Mouse (Mus musculus): Measurements from ENCODE around the gene Rnaseh2a. TPM values are rescaled to one million over a fixed set of nuclear protein-coding genes. Genes with fewer than 3 reads are reported as not detected.

Gene Rnaseh2a
- 104 and 119 TPM in 2 replicates for polyA plus RNA-seq (2016; fragmentation: Nextera tagmentation; extraction: Ambion mirVana)

DNA sequence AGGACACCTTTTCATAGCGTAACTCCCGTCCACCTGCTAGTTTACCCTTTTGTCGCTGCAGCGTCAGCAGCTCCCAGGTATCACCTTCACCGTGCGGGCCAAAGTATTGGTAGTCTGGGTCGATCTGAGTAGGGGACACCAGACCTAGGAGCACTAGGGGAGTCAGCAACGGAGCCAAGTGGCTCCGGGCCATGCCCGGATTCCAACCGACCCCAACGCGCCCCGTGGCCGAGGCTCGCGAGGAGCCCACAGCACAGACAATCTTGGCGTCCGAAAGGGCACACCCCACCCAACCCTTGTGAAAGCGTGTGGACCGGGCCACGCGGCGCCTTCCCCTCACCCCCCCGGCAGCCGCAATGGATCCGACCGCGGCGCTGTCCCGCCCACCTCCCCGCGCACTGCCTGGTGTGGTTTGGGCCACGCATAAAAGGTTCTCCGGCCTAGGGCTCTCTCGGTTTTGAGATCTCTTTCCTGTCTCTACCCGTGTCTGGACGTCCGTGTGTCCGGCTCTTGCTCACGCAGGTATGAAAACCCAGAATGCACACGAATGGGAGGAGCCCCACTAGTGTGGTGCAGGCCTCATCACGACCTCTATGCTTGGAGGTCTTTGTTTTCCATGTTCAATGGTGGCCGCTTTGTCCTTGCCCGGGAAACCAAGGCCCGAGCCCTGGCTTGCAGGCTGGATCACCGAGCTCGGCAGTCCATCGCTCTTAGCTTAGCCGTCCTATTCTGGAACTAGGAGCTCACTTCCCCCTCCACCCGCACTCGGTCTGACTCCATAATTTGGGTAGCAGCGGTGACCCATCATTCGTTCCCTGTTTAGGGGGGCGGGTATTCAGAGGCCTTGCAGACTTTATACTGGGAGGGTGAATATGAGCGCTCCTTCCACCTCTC is at the start of gene Rnaseh2a, which contains the start of the genes Gm49661 and Prdx2:
Gene Rnaseh2a (minus strand): TSS at position 527 of the 894 bp plus-strand sequence.
Gene Gm49661 (minus strand): TSS at position 193 of the 894 bp plus-strand sequence.
Gene Prdx2 (plus strand): TSS at position 347 of the 894 bp plus-strand sequence.
- H3K27ac ChIP-seq: peak within 1 kb of the TSS; percentile 97
- under 1% methylated on average over 56 of the region's 56 CpGs for WGBS
- peaks cover 40% of the 10 kb centered on the region for H3K4me1 ChIP-seq

DNA sequence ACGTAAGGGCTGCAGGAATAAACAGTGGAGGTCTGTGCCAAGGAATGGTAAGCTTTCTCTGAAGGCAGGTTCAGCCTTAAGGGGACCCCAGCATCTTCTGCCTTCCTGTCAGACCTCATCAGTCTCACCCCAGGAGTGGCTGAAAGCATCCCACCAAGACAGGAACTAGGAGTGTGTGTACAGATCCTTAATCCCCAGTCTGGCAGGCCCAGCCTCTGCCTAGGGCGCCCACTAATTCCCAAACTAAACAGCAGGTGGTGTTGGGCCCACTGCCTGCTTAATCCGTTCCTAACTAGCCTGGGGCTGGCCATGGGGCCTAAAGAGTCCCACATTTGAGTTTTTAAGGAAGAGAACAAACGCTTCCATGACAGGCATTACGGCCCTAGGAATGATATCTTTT is 47.6 kb upstream of the Rnaseh2a start:
- Histone ChIP-seq H3K4me1 (peaks cover 6% of the 10 kb centered on the region), H3K9me3 (no peaks in the 10 kb centered on the region), H3K36me3 (peaks cover 53% of the 10 kb centered on the region), H3K27me3 (ENCODE audit: insufficient read depth, poor library complexity, severe bottlenecking) (peaks cover 36% of the 10 kb centered on the region), H3K4me3 (no peak overlapping the region), H3K27ac (no peak overlapping the region)
- WGBS: 55% methylated on average over 5 of the region's 5 CpGs
- DNase-seq (ENCODE audit: low spot score): no peak

More for the DNA sequence above, at the start of gene Rnaseh2a, which contains the start of the genes Gm49661 and Prdx2:
- peak within 1 kb of the TSS; percentile 83 for H3K4me3 ChIP-seq
- no peaks in the 10 kb centered on the region for H3K9me3 ChIP-seq
- no peaks in the 10 kb centered on the region for H3K27me3 ChIP-seq (ENCODE audit: insufficient read depth, poor library complexity, severe bottlenecking)
- peak; percentile 93 for DNase-seq (ENCODE audit: low spot score)
- H3K36me3 ChIP-seq: peaks cover 39% of the 10 kb centered on the region

DNA sequence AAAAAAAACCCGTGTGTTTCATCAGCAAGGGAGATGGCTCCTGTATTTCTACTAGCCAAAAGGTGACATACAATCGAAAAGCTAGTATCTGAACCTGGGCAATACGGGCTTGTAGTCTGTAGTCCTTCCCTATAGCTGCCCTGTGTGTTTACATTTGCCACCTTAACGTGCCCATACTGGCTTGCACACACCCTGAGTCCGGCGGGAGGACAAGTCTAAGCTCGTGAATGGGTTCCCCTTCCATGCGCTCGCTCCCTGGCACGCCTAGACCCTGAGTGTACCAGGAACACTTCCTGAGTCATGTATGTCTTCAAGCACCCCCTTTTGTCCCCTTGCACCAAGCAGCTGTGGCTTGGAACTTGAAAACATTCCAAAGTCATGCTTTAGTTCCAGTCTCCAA is 47.2 kb upstream of the Rnaseh2a start:
- 72% methylated on average over 10 of the region's 10 CpGs for WGBS
- Histone ChIP-seq H3K4me3 (no peak overlapping the region), H3K9me3 (no peaks in the 10 kb centered on the region), H3K27me3 (ENCODE audit: insufficient read depth, poor library complexity, severe bottlenecking) (peaks cover 40% of the 10 kb centered on the region), H3K36me3 (peaks cover 49% of the 10 kb centered on the region), H3K4me1 (peaks cover 6% of the 10 kb centered on the region), H3K27ac (no peak overlapping the region)
- no peak for DNase-seq (ENCODE audit: low spot score)

DNA sequence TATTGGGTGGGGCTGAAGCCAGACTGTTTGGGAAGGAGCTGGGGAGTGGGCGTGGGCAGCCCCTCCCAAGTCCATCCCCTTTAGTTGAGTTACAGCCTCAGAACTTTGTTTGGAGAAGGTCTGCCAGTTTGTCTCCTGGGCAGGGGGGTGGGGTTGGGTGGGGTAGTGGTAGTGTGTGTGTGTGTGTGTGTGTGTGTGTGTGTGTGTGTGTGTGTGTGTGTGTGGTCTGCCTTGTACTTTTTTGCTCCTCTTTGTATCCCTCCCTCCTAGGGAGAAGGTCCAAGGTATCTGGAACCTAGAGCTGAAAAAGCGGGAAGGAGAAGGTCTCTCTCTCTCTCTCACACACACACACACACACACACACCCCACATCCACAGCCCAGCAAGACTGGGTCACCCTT is 44.9 kb upstream of the Rnaseh2a start, which contains the start of gene Best2:
Gene Best2 (minus strand): TSS at position 101 of the 400 bp plus-strand sequence.
- peaks cover 58% of the 10 kb centered on the region for H3K27me3 ChIP-seq (ENCODE audit: insufficient read depth, poor library complexity, severe bottlenecking)
- peaks cover 26% of the 10 kb centered on the region for H3K36me3 ChIP-seq
- H3K27ac ChIP-seq: peak within 1 kb of the TSS; percentile 18; the same call in 1 of the 2 replicates
- H3K4me1 ChIP-seq: peaks cover 6% of the 10 kb centered on the region
- 45% methylated on average over 2 of the region's 2 CpGs for WGBS
- H3K4me3 ChIP-seq: peak within 1 kb of the TSS; percentile 49
- no peak for DNase-seq (ENCODE audit: low spot score)
- no peaks in the 10 kb centered on the region for H3K9me3 ChIP-seq

DNA sequence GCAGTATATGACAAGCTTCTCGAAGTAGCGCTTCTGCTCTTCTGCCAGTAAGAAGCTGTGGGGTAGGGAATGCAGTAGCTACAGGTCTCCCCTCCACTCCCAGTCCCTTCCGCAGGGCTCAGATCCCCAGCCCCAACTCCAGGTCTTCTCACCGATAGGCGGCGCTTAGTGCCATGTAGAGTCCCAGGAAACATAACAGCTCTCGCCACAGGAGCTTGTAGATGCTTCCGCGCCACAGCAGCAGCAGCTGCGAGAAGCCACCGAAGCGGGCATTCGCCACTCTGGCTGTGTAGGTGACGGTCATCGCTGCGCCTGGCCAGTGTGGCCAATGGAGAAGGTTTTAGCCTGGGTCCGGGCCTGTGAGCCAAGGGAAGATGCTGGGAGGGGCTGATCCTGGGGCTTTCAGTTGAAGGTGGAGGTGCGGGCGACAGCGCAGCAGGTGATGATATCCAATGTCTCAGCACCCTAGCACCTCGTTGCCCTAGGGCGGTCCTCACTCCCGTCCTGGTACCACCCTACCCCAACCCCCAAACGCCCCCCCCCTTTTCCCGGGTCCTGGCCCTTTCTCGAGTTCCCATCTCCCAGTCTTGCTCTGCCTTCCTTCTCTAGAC is 43.8 kb upstream of the Rnaseh2a start:
- peaks cover 69% of the 10 kb centered on the region for H3K27me3 ChIP-seq (ENCODE audit: insufficient read depth, poor library complexity, severe bottlenecking)
- H3K27ac ChIP-seq: peak overlapping the region; percentile 18; the same call in 1 of the 2 replicates
- 6% methylated on average over 25 of the region's 26 CpGs for WGBS

DNA sequence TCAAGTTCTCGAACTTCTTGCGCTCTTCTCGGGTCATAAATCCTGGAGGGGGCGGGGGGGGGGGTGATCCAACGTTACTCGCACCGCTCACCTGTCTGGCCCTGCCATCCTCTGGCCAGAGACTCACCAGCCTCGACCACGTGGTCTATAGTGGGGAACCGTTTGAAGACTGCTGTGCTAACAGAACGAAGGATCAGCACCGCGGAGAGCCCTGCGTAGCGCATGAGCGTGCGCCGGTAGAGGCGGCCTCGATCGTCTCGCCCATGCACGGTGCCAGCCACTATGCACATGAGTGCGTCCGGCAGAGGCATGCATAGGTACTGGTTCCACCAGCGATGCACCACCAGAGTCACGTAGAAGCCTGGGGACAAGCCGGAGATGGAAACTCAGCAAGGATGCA is 41.7 kb upstream of the Rnaseh2a start:
- Histone ChIP-seq H3K4me1 (peaks cover 11% of the 10 kb centered on the region), H3K27me3 (ENCODE audit: insufficient read depth, poor library complexity, severe bottlenecking) (peaks cover 85% of the 10 kb centered on the region), H3K9me3 (no peaks in the 10 kb centered on the region), H3K27ac (no peak overlapping the region), H3K36me3 (no peaks in the 10 kb centered on the region), H3K4me3 (no peak overlapping the region)
- WGBS: 12% methylated on average over 28 of the region's 28 CpGs
- no peak for DNase-seq (ENCODE audit: low spot score)

More for the DNA sequence above, 43.8 kb upstream of the Rnaseh2a start:
- Histone ChIP-seq H3K4me1 (peaks cover 6% of the 10 kb centered on the region), H3K4me3 (peak overlapping the region; percentile 49), H3K9me3 (no peaks in the 10 kb centered on the region), H3K36me3 (peaks cover 15% of the 10 kb centered on the region)
- peak; percentile 87 for DNase-seq (ENCODE audit: low spot score)

DNA sequence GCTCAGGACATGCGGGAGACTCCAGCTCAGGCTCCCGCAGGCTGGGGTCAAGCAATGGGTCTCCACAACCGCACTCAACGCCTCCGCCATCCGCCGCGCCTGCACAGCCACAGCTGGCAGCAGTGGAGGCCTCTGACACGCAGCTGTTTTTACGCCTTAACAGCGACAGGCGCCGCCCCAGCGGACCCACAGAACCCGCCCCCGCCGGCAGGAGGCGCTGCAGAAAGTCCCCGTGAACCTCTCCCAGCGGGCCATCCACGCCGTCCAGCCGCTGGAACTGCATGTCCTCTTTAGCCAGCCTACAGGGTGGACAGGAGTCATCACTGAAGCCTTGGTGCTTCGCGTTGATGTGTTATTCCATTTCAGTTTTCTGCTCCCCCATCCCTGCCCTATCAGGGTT is 38.1 kb upstream of the Rnaseh2a start:
- Histone ChIP-seq H3K27me3 (ENCODE audit: insufficient read depth, poor library complexity, severe bottlenecking) (peaks cover 57% of the 10 kb centered on the region), H3K4me1 (peaks cover 5% of the 10 kb centered on the region), H3K9me3 (no peaks in the 10 kb centered on the region), H3K4me3 (no peak overlapping the region), H3K27ac (no peak overlapping the region), H3K36me3 (no peaks in the 10 kb centered on the region)
- WGBS: 12% methylated on average over 25 of the region's 25 CpGs
- no peak for DNase-seq (ENCODE audit: low spot score)

DNA sequence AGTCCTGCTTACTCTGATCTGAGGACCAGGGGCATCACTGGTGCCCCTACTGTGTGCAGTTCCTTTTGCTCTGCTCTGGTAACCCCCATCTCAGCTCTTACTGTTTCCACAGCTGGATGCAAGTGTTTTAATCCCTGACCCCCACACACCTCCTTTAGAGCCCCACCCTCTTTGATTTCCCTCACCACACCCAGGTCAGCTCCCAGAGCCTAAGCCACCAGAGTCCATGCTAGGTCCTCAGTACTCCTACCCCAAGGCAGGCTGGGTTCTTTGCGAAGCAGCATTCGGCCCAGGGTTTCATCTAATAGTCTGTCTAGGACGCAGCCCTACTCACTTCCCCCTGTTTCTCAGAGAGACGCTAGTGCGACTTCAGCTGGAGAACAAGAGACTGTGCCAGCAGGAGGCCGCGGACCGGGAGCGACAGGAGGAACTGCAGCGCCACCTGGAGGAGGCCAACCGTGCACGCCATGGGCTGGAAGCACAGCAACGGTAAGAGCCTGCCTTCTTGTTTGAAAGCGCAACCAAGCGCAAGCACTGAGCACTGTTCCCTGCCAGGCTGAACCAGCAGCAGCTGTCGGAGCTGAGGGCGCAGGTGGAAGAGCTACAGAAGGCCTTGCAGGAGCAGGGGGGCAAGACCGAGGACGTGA is 28.2 kb upstream of the Rnaseh2a start:
- peak; percentile 94 for DNase-seq (ENCODE audit: low spot score)
- peaks cover 16% of the 10 kb centered on the region for H3K4me1 ChIP-seq
- no peaks in the 10 kb centered on the region for H3K9me3 ChIP-seq
- H3K36me3 ChIP-seq: 0 out of 2 replicates have a peak, but pooled peaks cover 2% of the 10 kb centered on the region
- H3K27ac ChIP-seq: peak overlapping the region; percentile 48; the same call in 1 of the 2 replicates
- 4% methylated on average over 19 of the region's 19 CpGs for WGBS
- peak overlapping the region; percentile 32 for H3K4me3 ChIP-seq
- peaks cover 43% of the 10 kb centered on the region for H3K27me3 ChIP-seq (ENCODE audit: insufficient read depth, poor library complexity, severe bottlenecking)

DNA sequence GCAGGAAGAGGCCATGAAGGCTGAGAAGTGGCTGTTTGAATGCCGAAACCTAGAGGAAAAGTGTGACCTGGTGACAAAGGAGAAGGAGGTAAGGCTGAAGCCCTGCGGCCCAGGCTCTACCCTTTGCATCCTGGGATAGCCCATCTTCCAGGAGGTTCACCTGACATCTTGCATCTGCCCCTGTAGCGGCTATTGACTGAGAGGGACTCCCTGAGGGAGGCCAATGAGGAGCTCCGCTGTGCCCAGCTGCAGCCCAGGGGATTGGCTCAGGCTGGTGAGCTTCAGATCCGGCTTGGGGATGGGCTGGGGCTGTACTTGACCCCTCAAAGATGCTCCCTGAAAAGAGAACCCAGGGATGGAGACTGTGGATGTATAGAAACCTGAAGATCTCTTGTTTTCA is 27.4 kb upstream of the Rnaseh2a start:
- DNase-seq (ENCODE audit: low spot score): no peak
- Histone ChIP-seq H3K4me1 (peaks cover 16% of the 10 kb centered on the region), H3K27me3 (ENCODE audit: insufficient read depth, poor library complexity, severe bottlenecking) (peaks cover 43% of the 10 kb centered on the region), H3K27ac (no peak overlapping the region), H3K9me3 (no peaks in the 10 kb centered on the region), H3K36me3 (0 out of 2 replicates have a peak, but pooled peaks cover 2% of the 10 kb centered on the region), H3K4me3 (no peak overlapping the region)
- 71% methylated on average over 5 of the region's 5 CpGs for WGBS

DNA sequence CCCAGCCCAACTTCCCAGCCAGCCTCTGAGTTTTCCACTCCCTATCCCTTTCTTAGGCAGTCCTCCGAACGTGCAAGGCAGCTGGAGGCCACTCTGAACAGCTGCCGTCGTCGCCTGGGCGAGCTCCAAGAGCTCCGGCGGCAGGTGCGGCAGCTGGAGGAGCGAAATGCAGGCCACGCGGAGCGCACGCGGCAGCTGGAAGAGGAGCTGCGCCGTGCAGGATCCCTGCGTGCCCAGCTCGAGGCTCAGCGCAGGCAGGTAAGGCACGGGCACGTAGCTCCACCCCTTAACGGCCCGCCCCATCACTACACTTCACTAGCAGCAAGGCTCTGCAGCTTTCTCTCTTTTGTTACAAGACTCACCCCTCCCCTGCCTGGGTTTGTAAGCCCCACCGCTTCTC is 26.1 kb upstream of the Rnaseh2a start:
- Histone ChIP-seq H3K9me3 (no peaks in the 10 kb centered on the region), H3K27ac (no peak overlapping the region), H3K4me3 (peak overlapping the region; percentile 36), H3K36me3 (no peaks in the 10 kb centered on the region), H3K4me1 (peaks cover 23% of the 10 kb centered on the region), H3K27me3 (ENCODE audit: insufficient read depth, poor library complexity, severe bottlenecking) (peaks cover 43% of the 10 kb centered on the region)
- DNase-seq (ENCODE audit: low spot score): no peak
- WGBS: 30% methylated on average over 25 of the region's 25 CpGs

DNA sequence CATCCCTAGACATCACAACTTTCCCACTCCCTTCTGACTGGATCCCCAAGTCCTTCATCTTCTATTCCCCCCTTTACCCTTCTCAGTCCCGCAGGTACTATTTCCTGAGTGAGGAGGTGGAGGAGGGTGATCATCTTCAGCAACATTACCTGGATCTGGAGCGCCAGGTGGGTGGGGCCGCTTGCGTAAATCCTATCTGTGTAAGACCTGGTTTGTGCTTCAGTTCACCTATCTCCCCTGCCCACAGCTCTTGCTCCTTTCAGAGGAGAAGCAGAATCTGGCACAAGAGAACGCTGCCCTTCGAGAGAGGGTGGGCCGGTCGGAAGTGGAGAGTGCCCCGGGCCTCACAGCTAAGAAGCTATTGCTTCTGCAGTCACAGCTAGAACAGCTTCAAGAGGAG is 24.8 kb upstream of the Rnaseh2a start:
- H3K9me3 ChIP-seq: no peaks in the 10 kb centered on the region
- H3K36me3 ChIP-seq: no peaks in the 10 kb centered on the region
- no peak overlapping the region for H3K4me3 ChIP-seq
- peaks cover 43% of the 10 kb centered on the region for H3K27me3 ChIP-seq (ENCODE audit: insufficient read depth, poor library complexity, severe bottlenecking)
- no peak for DNase-seq (ENCODE audit: low spot score)
- 88% methylated on average over 9 of the region's 9 CpGs for WGBS
- no peak overlapping the region for H3K27ac ChIP-seq
- H3K4me1 ChIP-seq: peaks cover 26% of the 10 kb centered on the region

DNA sequence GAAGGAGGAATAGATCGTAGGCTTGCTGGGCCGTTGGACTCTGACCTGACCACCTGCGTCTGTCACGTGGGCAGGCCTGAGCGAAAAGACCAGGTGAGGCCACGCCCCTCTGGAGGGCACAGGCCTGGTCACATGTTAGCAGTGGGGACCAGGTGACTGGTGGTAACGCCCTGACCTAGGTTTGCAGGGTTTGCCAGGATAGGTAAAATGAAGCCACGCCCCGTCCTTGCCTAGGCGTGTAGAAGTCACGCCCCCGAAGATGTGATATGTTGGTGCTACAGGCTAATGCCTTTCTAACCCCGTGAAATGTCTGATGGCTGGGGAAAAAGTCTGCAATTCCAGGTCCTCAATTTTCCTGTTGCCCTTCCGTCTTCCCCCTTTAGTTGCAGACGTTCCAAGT is 21.3 kb upstream of the Rnaseh2a start:
- Histone ChIP-seq H3K27ac (peak overlapping the region; percentile 85), H3K4me3 (peak overlapping the region; percentile 67), H3K27me3 (ENCODE audit: insufficient read depth, poor library complexity, severe bottlenecking) (peaks cover 38% of the 10 kb centered on the region), H3K9me3 (no peaks in the 10 kb centered on the region), H3K36me3 (no peaks in the 10 kb centered on the region), H3K4me1 (peaks cover 27% of the 10 kb centered on the region)
- 1% methylated on average over 15 of the region's 15 CpGs for WGBS
- peak; percentile 90 for DNase-seq (ENCODE audit: low spot score)

Data from heart, embryonic 10.5 days (tissue).